Mouse (Mus musculus): ENCODE measurements at regions not wholly inside any gene's neighbourhood (a gene's known extent, or its start where the extent isn't known, plus 50 kb on each side); places are given as distances from the start of the nearest gene placed in this dataset.

DNA sequence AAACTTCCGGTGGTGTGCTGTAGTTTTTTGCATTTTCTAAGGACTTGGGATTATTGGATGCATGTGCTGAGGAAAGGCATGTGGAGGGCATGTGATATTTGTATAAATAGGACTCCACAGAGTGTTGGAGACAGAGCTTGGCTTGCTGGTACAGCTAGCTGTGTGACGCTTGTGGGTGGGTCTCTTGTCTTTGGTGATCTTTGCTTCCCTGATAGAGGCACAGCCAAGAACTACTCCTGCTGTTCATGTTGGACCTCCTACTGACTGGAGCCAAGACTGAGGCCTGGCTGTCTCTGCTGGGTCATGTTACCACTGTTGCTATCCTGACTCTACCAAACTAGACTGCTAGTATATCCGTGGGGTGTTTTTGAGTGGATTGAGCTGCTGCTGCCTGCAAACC, 103.1 kb upstream of the Syndig1 start:
- DNase-seq = no peak

GRCm38 (mm10) chr2:149737837-149738236, 91.2 kb upstream of the Syndig1 start:
- DNase-seq = no peak

GRCm38 (mm10) chr2:149739886-149740285, 89.1 kb upstream of the Syndig1 start:
- DNase-seq = no peak

DNA sequence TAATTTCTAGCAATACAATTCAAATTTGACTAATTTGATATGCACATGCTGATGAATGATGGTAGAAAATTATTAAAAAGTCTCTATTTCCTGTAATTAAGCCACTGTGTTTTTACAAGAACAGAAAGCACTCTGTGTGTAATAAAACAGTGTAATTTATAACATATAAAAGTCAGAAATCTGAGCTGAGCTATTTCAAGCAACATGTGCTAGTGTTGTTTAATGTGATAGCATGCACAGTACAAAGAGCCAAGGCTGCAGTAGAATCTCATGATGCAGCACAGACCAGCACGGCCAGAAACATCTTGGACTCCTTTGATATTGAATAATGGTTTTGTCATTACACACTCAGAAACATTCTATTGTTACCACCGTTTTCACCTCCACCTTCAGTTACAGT, 86.3 kb upstream of the Syndig1 start:
- DNase-seq = no peak

- DNase-seq = no peak
Observed at GRCm38 (mm10) chr2:149748240-149748822, 80.7 kb upstream of the Syndig1 start.

- DNase-seq = no peak
Observed at GRCm38 (mm10) chr2:149759151-149759550, 69.9 kb upstream of the Syndig1 start.

DNA sequence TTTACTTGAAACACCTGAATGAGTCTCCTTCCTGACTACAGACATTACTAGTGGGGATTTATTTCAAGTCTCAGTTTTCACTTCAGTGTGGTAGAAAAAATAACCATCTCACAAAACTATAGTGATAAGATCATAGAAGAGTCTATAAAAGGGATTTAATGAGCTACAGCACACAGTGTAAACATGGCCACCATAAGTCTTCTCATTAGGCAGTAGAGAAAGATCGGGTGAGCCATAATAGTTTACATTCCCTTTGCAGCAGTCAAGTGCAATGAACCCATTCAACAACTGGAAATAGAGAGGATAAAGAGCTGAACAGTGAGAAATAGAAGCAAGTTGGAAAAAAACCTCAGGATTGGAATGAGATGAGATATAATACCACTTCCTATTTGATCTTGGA, 65.1 kb upstream of the Syndig1 start:
- no peak for DNase-seq

DNA sequence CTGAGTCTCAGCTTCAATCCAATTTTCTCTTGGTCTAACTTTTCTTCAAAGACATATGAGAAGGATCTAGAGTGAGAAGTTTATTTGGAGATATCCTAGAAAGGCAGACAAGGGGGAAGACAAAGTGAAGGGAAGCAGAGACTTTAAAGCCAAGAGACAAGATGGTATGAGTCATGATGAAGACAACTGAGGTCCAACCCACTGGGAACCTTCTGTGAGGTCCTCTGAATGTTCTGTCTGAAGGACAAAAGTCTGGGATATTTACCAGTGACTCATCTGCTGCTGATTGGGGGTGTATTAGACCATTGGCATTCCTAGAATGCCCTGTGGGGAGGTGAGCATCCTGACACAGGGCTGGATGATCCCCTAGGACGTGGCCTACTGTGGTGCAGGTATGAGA, 61.0 kb upstream of the Syndig1 start:
- DNase-seq = no peak

- DNase-seq = no peak
Observed at GRCm38 (mm10) chr2:149768551-149768950, 60.5 kb upstream of the Syndig1 start.

GRCm38 (mm10) chr2:149777316-149777715, 51.7 kb upstream of the Syndig1 start:
- no peak for DNase-seq
